Mouse (Mus musculus) small intestine, adult 2 months (tissue): Measurements from ENCODE around the gene Stat6.

Source experiments
- CTCF ChIP-seq: fragments of 200-500 bp; IDR thresholded peaks from 2 replicates; pipeline ENCODE4 v1.5.1; 2012; ENCODE audit warnings: low read depth, mild to moderate bottlenecking, control low read depth, inconsistent platforms, low read length, moderate library complexity, mixed read lengths; ENCODE audit not compliant: insufficient replicate concordance, insufficient read length; ENCODE audit errors: extremely low read depth
- POLR2A ChIP-seq: fragments of 200-500 bp; IDR thresholded peaks from 2 replicates; pipeline ENCODE4 v1.6.1; 2012; ENCODE audit warnings: low read depth, mild to moderate bottlenecking, control low read depth, inconsistent platforms, low read length, moderate library complexity

DNA sequence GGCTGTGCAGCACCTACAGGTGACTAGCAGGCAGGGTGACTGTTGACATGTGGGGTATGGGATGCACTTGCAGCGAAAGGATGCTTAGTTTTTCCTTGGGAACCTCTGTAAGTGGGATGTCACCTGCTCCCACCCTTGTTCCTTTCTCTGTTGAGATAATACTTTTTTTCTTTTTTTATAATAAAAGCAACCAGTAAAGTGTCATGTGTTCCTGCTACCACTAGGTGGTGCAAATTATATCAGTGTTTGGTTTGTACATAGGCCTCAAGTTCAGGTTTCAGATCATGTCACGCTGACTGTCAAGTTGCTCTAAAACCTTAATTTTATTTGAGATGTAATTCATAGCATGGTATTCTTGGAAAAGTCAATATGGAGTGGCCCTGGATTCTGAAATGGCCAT is 51.9 kb downstream of the Stat6 start:
- TF ChIP-seq POLR2A (no peak), CTCF (peak; percentile 33; the same call in 1 of the 2 replicates)
